Mouse (Mus musculus) G1E (cell line): ENCODE data around the gene Heatr3. TPM values are rescaled to one million over a fixed set of nuclear protein-coding genes. Genes with fewer than 3 reads are reported as not detected.

ENCODE experiments used
- ATAC-seq: 2 replicates; pipeline ENCODE4 v1.8.0; 2016; ENCODE audit warnings: mild to moderate bottlenecking; ENCODE audit not compliant: insufficient number of reproducible peaks, poor library complexity, low FRiP score, severe bottlenecking; ENCODE audit errors: extremely low read depth
- DNase-seq: peaks from one replicate; pipeline ENCODE4 v3.0.0; 2012; ENCODE audit warnings: low spot score
- H3K27me3 ChIP-seq: 2 replicates; pipeline ENCODE4 v1.6.1; 2012; ENCODE audit warnings: mild to moderate bottlenecking, low read length, inconsistent platforms; ENCODE audit not compliant: insufficient read depth
- H3K36me3 ChIP-seq: replicated peaks from 2 replicates; pipeline ENCODE3; 2012; ENCODE audit warnings: mild to moderate bottlenecking, inconsistent platforms
- H3K4me1 ChIP-seq: 2 replicates; pipeline ENCODE4 v1.6.1; 2012; ENCODE audit warnings: low read depth, low read length, inconsistent platforms, mixed read lengths; ENCODE audit not compliant: insufficient read depth
- H3K4me3 ChIP-seq: 2 replicates; pipeline ENCODE4 v1.5.1; 2012; ENCODE audit warnings: low read depth, mild to moderate bottlenecking, inconsistent platforms, low read length, moderate library complexity, mixed read lengths
- H3K9me3 ChIP-seq: replicated peaks from 2 replicates; pipeline ENCODE4 v1.6.1; 2012; ENCODE audit warnings: inconsistent platforms
- CTCF ChIP-seq: IDR thresholded peaks from 2 replicates; pipeline ENCODE4 v1.5.1; 2012; ENCODE audit warnings: low read depth, low read length, inconsistent platforms, mixed read lengths
- GATA1 ChIP-seq: IDR thresholded peaks from 2 replicates; pipeline ENCODE4 v1.6.1; 2012; ENCODE audit warnings: borderline replicate concordance, low read length, inconsistent platforms, mixed read lengths
- GATA2 ChIP-seq: IDR thresholded peaks from 2 replicates; pipeline ENCODE4 v1.6.1; 2012; ENCODE audit warnings: low read depth, low read length, inconsistent platforms, borderline replicate concordance
- POLR2AphosphoS5 ChIP-seq: IDR thresholded peaks from 2 replicates; pipeline ENCODE4 v1.6.1; 2012; ENCODE audit warnings: low read depth, low read length, inconsistent platforms; ENCODE audit not compliant: insufficient replicate concordance
- TAL1 ChIP-seq: conservative IDR thresholded peaks from 2 replicates; pipeline ENCODE4 v1.6.1; 2012; ENCODE audit warnings: low read depth, low read length, inconsistent platforms, mixed read lengths
- polyA plus RNA-seq: library from polyadenylated mRNA; stranded (reverse); fragments of >175 nt; gene quantifications from 2 replicates; pipeline ENCODE4 v1.2.3, GENCODE M21; 2012
- total RNA-seq, 2 experiments: library from RNA; stranded (forward) in 1 of 2; stranded (reverse) in 1 of 2; fragments of 200-1000 nt in 1 of 2; fragments of >200 nt in 1 of 2; fragmentation: Nextera tagmentation in 1 of 2; gene quantifications; 2 replicates each; pipeline ENCODE4 v1.2.3; 2014 to 2017

The Heatr3 gene
- total and polyA plus RNA-seq, 3 experiments: 13.4 to 44.9 (median 44.5) TPM

DNA sequence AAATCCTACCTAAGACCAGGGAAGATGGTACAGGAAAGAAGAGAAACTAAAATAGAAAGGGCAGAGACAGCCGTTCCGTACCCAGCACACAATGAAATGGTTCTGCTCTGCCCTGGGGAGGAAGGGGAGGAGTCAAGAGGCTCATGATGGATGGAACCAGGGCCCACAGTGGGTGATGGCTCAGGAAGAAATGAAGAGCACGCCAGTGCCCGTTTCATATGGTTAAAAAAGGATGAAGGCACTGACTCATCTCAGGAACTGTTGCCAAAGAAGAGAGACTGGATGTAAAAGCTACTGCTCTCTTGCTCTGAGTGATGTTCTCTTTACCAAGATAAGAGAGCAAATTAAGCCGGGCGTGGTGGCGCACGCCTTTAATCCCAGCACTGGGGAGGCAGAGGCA lies 39.6 kb downstream of the Heatr3 start:
- no peak for ATAC-seq
- H3K4me1 ChIP-seq: peaks cover 10% of the 10 kb centered on the region; the same call in 1 of the 2 replicates
- no peak overlapping the region for H3K4me3 ChIP-seq
- no peaks in the 10 kb centered on the region for H3K9me3 ChIP-seq
- peaks cover 17% of the 10 kb centered on the region for H3K36me3 ChIP-seq
- no peak for DNase-seq
- TF ChIP-seq CTCF (no peak), TAL1 (no peak), POLR2AphosphoS5 (no peak), GATA1 (no peak), GATA2 (no peak)
- H3K27me3 ChIP-seq: peaks cover under 1% of the 10 kb centered on the region; the same call in 1 of the 2 replicates

DNA sequence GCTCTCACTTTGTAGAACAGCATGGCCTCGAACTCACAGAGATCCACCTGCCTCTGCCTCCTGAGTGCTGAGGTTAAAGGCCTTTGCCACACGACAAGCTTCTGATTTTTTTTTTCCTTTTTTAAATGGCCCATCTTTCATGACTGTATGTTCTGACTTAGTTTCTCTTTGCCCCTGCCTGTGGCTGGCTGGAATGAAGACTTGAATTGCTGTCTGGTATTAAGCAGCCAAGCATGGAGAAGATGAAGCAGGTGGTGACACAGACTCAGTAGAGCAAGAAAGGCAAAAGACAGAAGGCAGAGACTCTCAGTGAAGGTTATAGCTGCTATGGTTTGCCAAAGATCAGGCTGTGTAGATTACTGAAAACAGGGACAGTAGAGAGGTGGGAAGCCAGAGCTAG lies 45.5 kb downstream of the Heatr3 start:
- Histone ChIP-seq H3K4me1 (no peaks in the 10 kb centered on the region), H3K27me3 (peaks cover 4% of the 10 kb centered on the region; the same call in 1 of the 2 replicates), H3K4me3 (no peak overlapping the region), H3K9me3 (no peaks in the 10 kb centered on the region), H3K36me3 (no peaks in the 10 kb centered on the region)
- TF ChIP-seq TAL1 (no peak), GATA2 (no peak), GATA1 (no peak), POLR2AphosphoS5 (no peak), CTCF (no peak)
- DNase-seq: no peak
- ATAC-seq: no peak

DNA sequence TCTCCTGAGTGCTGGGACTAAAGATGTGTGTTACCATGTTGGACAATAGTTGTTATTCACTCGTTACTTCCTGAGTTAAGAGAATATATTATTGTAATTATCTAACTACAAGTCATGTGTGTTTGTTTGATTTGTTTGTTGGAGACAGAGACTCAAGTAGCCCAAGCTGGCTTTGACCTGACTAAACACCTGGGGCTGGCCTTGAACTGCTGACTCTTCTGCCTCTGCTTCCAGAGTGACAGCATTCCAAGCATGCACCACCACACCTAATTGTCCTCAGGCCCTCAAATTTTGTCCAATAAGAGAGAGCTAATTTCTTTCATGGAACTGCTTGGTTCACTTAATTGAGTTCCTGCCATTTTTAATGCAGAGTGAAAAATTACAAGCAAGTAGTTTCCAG lies 47.3 kb downstream of the Heatr3 start:
- DNase-seq (no peak), ATAC-seq (no peak)
- TF ChIP-seq GATA2 (no peak), GATA1 (no peak)
- Histone ChIP-seq H3K27me3 (peaks cover 4% of the 10 kb centered on the region), H3K36me3 (no peaks in the 10 kb centered on the region), H3K4me3 (no peak overlapping the region), H3K9me3 (no peaks in the 10 kb centered on the region), H3K4me1 (no peaks in the 10 kb centered on the region)

DNA sequence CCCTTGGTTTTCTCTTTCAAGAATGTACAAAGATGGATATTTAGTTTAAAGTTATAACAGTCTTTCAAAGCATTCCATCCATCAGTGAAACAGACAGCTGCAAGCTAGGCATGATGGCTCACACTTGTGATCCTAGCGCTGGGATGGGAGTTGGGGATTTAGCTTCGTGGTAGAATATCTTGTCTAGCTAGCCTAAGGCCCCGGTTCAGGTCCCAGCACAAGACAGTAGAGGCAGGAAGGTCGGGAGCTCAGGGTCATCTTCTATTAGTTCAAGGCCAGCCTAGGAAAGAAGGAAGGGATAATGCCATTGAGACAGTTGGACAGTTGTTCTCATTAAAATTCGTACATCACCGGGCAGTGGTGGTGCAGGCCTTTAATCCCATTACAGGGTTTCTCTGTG lies 48.1 kb downstream of the Heatr3 start:
- TF ChIP-seq CTCF: no peak
- no peak for TF ChIP-seq GATA1
- TF ChIP-seq POLR2AphosphoS5: no peak
- no peak for TF ChIP-seq TAL1
- TF ChIP-seq GATA2: no peak
- ATAC-seq (no peak), DNase-seq (no peak)
- no peaks in the 10 kb centered on the region for H3K4me1 ChIP-seq
- peaks cover 11% of the 10 kb centered on the region for H3K27me3 ChIP-seq
- no peaks in the 10 kb centered on the region for H3K9me3 ChIP-seq
- H3K36me3 ChIP-seq: no peaks in the 10 kb centered on the region
- H3K4me3 ChIP-seq: no peak overlapping the region

DNA sequence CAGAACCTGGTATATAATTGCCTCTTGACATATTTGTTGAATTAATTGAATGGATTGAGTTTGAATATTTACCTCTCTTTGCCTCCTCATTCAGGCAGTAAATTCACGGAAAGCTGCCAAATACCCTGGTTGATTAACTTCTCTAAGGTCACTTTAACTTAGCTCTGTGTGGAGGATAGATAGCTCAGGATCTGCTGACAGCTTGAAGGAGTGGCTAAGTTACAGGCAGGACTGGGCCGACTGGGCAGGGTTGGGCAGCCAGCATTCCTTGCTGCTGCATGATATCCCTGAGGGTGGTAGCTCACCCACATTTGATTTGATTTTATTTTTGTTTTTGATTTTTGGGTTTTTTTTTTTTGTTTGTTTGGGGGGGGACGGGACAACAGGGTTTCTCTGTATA lies 59.7 kb downstream of the Heatr3 start:
- Histone ChIP-seq H3K9me3 (no peaks in the 10 kb centered on the region), H3K27me3 (peaks cover 19% of the 10 kb centered on the region), H3K36me3 (peaks cover 21% of the 10 kb centered on the region), H3K4me3 (no peak overlapping the region), H3K4me1 (peaks cover 31% of the 10 kb centered on the region)
- TF ChIP-seq TAL1: no peak
- no peak for TF ChIP-seq POLR2AphosphoS5
- TF ChIP-seq GATA1: no peak
- no peak for TF ChIP-seq CTCF
- DNase-seq (no peak), ATAC-seq (no peak)

DNA sequence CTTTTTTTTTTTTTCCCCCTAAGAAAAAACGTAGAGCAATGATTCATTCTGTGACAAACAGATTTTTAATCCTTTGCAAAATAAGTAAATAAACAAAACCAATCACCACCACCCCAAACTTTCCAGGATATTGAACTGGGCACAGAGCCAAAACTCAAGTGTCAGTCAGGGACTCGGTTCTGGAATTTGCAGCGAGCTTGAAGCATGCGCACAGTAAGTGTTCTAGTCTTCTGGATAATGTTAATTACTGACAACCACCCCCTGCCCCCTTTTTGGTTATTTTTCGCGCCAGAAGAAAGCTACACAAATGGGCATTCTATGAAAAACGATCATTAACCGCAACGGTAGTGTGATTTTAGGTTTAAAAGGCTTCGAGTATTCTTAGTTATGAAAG lies 60.9 kb downstream of the Heatr3 start:
- peak overlapping the region; percentile 83 for H3K4me3 ChIP-seq
- TF ChIP-seq TAL1: no peak
- no peak for TF ChIP-seq GATA2
- peak; percentile 12 for DNase-seq
- ATAC-seq: no peak
- peaks cover 9% of the 10 kb centered on the region for H3K27me3 ChIP-seq
- H3K4me1 ChIP-seq: peaks cover 31% of the 10 kb centered on the region
- H3K36me3 ChIP-seq: peaks cover 33% of the 10 kb centered on the region
- no peaks in the 10 kb centered on the region for H3K9me3 ChIP-seq

DNA sequence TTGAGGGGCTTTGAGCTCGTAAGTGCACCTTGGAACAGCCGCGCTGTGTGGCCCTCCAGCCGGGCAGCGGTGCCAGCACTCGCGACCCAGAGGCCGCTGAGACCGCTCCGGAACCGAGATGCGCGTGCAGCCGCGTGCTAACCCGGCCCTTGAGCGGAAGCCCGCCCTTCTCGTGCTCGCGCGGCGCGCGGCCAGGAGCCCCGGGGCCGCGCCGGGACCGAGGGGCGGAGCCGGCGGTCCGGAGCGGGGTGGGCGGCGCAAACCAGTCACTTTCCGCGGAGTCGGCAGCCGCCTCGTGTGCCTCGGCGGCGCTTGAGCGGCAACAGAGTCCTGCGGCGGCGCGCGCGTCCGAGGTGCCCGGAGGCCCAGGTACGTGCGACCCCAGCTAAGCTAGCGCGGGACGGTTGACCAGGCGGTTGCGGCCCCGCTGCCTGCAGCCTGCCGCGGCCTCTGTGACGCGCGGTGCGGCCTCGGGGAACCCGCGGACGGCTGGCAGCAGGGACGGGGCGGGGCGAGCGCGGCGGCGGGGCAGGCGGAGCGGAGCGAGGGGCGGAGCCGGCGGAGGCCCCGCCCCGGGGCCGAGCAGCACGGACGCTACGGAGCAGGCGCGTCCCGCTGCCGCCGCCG lies 61.4 kb downstream of the Heatr3 start, which contains the start of gene Tent4b:
Gene Tent4b, plus strand, starts transcription at position 269 of the 627 bp plus-strand sequence.
- peaks cover 38% of the 10 kb centered on the region for H3K36me3 ChIP-seq
- DNase-seq (peak; percentile 85), ATAC-seq (peak; percentile 59)
- no peak for TF ChIP-seq TAL1
- H3K4me3 ChIP-seq: peak within 1 kb of the TSS; percentile 83
- no peaks in the 10 kb centered on the region for H3K9me3 ChIP-seq
- H3K27me3 ChIP-seq: peaks cover 7% of the 10 kb centered on the region
- H3K4me1 ChIP-seq: peaks cover 31% of the 10 kb centered on the region
